Mouse (Mus musculus) ES-Bruce4 (cell line): ENCODE data around the gene Adgb.

Experiments used
- CTCF ChIP-seq: IDR thresholded peaks from one replicate; pipeline ENCODE4 v1.8.1; 2011; ENCODE audit warnings: low read depth, low read length
- POLR2A ChIP-seq: IDR thresholded peaks from one replicate; pipeline ENCODE4 v1.8.1; 2011; ENCODE audit warnings: low read length; ENCODE audit not compliant: insufficient read depth

- TF ChIP-seq CTCF: no peak
- no peak for TF ChIP-seq POLR2A
These were observed 157.6 kb downstream of the Adgb start for GRCm38 (mm10) chr10:10314521-10314920.
